Mouse (Mus musculus) gonadal fat pad, adult 2 months (tissue): ENCODE measurements around the gene Calm5. TPM values are rescaled to one million over a fixed set of nuclear protein-coding genes. Genes with fewer than 3 reads are reported as not detected.
"Not testable (repeated sequence)": the region's sequence is repeated elsewhere in the genome, so short reads cannot be mapped to it uniquely, and the experiment has no call there.

Experiments
- DNase-seq: peaks from one replicate; pipeline ENCODE4 v3.0.0-alpha.2; 2012; ENCODE audit warnings: low read depth
- polyA plus RNA-seq: library from polyadenylated mRNA; depleted of rRNA; stranded (reverse); fragments of >200 nt; gene quantifications from 2 replicates; pipeline ENCODE4 v1.2.3, GENCODE M21; 2012; rRNA removed

Calm5 gene
- not detected in 2 replicates for polyA plus RNA-seq

DNA sequence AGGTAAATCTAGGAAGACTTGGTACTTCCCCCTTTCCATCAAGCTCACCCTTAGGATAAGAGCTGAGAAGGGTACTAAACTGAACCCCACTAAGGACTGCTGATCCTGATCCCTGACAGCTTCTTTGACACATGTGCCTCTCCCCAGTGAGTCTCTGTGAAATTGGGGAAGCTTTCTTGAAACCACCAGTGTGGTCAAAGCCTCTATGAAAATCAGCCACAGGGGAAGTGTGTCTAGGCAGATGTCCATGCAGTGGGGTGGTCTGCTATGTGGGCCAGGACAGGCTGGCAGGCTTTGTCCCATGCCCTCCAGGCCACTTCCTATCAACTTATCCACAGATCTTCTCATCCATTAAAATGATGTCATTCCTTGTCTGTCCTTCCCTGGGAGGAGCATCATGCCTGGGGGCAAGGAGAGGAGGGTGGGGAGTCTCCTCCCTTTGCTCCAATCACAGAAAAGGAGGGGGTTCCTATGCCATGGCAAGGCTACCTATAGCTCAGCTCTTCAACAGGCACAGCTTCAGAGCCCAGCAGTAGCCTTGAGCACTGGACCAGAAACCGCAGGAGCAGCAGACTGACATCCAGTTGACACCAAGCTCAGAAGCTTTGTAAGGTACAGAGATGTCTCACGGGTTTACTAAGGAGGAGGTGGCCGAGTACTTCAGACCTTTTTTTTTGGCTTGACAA, at the start of gene Calm5:
Gene Calm5, plus strand, starts transcription at position 526 of the 686 bp plus-strand sequence.
- DNase-seq: not testable (repeated sequence)

DNA sequence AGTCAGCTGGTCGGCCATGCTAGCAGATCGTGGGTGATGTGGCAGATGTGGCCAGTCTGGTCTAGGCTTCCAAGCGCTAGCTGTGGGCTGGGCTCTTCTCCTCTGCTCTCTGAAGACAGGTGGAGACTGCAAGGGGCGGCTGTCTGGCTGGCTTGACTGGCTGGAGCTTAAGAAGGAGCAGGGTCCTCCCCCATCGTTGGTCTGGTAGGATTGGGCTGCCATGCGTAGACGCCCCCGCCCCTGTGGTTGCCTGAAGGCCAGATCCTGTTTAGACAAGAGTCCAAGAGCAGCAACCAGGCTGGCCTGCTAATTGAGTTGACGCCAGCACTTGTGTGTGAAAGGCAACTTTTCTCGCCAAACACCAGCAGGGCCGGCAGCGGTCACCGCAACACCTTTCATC, 49.8 kb upstream of the Calm5 start, which contains the start of gene Calml3:
Gene Calml3, minus strand, starts transcription at position 131 of the 400 bp plus-strand sequence.
- DNase-seq: peak; percentile 93

DNA sequence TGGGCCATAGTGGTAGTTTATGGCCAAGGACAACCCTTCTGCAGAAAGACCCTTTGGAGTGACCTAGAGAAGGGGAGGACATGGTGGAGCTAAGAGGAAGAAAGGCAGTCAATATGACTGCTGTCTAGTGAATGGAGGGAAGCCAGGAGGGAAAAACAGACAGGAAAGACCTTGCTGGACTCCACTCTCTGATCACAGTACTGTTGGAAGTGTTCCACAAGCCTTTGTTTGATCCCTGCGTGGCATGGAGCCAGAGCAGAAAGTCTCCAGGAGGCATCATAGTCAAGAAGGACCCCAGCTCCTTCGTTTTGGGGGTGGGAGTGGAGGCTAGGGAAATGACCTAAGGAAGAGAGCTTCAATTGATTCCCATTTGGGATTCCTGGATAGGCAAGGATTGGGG, 48.8 kb upstream of the Calm5 start:
- no peak for DNase-seq

- DNase-seq: no peak
Observed at GRCm38 (mm10) chr13:3805638-3806037, 48.3 kb upstream of the Calm5 start.

GRCm38 (mm10) chr13:3807131-3807827, 46.7 kb upstream of the Calm5 start:
- DNase-seq: no peak

DNA sequence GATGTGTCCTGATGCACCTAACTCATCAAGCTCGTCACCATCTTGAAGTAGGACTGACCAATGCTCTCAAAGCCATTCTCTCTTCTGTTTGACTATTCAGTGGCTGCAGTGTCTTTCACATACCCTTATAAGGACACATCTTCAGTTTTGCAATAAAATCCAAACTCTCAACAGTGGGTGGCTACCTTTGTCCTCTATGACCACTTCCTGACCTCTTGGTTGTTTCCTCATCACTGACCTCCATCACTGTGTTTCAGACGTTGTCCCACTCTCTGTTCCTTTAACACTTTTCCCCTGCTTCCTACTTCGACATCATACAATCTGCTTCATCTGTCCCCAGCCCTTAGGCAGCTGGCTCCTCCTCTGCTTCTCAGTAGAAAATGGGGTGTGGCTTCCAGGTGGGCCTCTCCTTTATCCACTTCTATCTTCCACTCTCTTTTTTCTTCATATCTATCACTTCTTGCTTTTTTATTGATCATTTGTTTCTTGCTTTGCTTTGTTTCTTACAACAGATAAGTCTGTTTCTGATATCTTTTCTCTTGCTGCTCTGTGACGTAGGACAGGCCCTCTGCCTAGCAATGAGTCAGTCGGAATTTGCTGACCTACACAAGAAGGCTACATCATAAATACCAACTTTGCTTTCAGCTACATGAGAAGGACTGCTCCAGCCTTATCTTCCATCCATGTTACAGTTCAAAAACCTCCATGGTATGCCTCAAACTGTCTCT, 35.8 kb upstream of the Calm5 start:
- DNase-seq: no peak

- no peak for DNase-seq
Observed at GRCm38 (mm10) chr13:3818740-3819076, 35.3 kb upstream of the Calm5 start.

GRCm38 (mm10) chr13:3822105-3822504, 31.9 kb upstream of the Calm5 start:
- DNase-seq: no peak

DNA sequence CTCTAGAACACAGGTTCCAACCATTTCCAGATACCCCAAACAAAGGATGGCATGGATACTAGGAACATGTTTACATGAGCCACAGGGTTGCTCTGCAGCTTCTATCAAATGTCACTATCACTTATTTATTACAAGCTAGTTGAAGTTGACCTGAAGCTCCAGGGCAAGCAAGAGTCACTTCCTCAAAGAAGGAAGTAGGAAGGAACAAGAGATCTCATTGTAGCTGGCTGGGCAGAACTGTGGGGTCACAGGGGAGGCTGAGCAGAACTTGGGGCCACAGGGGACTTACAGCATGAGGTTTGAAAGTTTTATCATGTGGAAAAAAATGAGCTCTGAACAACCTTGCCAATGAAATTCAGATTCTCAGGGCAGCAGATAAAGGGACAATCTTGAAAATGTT, 28.2 kb upstream of the Calm5 start:
- DNase-seq: no peak

DNA sequence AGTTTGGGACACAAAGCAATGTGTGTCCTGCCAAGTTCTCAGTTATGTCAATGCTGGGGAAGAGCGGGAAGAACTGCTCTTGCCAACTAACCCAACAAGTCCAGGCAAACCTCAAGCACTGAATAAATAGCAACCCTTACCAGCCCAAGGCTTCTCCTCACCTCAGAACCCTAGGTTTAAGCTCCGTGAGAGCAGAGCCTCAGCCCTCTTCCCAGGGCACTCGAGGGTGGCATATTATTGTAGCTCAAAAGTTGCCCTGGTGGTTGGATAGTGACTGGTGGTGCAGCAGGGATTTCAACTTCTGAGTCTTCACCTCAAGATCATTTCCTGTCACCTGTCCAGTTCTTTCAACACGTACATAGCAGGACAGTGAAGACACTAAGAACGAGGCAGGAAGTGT, 22.4 kb upstream of the Calm5 start:
- DNase-seq: peak; percentile 95

DNA sequence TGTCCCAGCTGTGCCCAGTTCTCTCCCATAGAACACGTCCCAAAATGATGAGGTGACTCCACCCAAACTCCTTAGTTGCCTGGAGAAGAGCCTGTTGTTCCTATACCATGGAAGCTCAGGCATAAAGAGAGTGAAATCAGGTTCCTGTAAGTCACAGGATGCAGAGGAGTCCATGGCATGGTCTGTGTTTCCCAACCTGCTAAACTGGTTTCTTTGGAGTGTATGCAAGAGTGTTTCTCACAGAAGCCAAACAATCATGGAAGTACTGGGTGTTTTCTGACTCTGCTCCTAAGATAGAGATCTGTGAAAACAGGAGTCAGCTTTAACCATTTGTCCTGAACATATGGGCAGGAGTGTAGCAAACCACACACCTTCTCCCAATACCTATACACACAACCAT, 22.0 kb upstream of the Calm5 start:
- DNase-seq: peak; percentile 94

DNA sequence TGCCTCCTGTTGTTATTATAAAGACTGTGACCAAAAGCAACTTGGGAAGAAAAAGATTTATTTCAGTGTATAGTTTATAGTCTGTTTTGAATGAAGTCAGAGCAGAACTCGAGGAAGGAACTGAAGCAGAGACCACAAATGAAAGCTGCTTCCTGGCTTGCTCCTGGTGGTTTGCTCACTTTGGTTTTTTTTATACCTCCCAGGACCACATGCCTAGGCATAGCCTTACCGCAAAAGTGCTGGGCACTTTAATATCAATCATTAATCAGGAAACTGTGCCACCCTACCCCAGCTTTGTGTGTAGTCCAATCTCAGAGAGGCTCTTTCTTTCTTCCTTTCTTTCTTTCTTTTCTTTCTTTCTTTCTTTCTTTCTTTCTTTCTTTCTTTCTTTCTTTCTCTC, 21.5 kb upstream of the Calm5 start:
- no peak for DNase-seq

GRCm38 (mm10) chr13:3833644-3834043, 20.3 kb upstream of the Calm5 start:
- DNase-seq: not testable (repeated sequence)

GRCm38 (mm10) chr13:3837312-3837807, 16.6 kb upstream of the Calm5 start, which contains the start of gene Calm4:
TSS of gene Calm4 (plus strand) at chr13:3837757.
- DNase-seq: not testable (repeated sequence)

GRCm38 (mm10) chr13:3840662-3841061, 13.3 kb upstream of the Calm5 start:
- DNase-seq: not testable (repeated sequence)

- DNase-seq: no peak
Observed at GRCm38 (mm10) chr13:3850330-3850729, 3.6 kb upstream of the Calm5 start.

DNA sequence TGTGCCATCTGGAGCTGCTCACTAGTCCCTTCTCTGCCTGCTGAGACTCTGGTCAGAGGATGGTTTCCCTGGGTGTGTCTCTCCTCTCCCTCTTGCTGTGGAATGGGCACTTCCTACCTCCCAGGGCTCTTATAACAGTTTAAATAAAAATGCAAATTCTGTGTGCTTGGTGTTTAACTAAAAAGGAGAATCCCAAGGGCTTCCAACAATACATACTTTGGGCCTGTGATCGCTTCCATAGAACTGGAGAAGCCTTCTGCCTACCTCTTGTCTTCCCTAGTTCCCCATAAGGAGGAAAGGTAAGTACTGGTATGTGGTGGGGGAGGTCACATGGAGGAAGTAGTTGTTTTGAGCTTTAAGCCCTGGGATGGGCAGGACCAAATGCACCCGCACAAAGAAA, 883 bp downstream of the Calm5 start:
- no peak for DNase-seq

- DNase-seq: no peak
Observed at GRCm38 (mm10) chr13:3856252-3856651, 2.3 kb downstream of the Calm5 start.

DNA sequence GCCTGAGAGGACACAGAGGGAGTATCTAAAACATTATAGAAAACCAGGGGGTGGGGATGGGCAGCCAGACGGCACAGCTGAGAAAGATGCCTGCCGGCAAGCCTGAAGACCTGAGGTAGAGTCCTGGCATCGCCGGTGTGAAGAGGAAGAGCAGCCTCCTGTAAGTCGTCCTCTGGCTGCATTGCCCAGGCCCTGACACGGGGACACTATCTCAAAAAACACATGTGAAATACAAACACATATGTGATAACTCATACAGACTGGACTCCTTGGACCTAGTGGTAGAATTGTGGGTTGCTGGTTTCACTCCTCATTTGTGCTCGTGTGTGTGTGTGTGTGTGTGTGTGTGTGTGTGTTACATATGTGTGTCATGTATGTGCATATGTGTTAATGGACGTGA, 7.3 kb downstream of the Calm5 start:
- no peak for DNase-seq

GRCm38 (mm10) chr13:3862325-3862724, 8.4 kb downstream of the Calm5 start:
- no peak for DNase-seq

DNA sequence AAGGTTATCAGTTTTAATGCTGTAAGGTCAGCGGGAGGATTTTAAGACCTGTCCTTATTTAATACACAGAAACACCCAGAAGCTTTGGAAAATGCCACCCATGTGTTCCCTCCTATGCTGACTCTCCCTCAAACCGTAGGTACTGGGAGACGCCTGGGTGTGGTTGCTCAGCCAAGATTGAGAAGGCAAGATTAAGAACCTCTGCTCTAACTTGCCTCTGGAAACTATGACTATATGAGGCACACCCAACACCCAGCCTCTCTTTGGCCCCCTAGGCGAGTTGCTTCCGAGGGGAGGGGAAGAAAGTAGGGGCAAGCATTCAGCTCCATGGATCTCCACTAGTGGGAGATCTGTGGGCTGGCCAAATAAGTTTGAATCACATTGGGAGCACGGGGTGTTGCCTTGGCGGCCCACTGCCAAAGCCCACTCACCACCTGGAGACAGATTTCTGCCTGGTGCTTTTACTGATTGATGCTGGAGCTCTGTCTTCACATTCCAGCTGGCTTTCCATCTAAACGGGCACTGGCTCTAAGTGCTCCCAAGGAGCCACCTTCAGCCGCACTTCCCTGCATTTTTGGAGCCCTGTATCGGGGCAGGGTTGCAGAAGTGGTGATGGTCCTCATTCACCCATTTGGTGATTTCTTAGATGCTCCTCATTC, 9.1 kb downstream of the Calm5 start:
- no peak for DNase-seq
